In genomic region chr17:46273803-46274236, GRCm38 (mm10) we compare ENCODE assay signal across 12 mouse cellular contexts. TPM values are rescaled to one million over a fixed set of nuclear protein-coding genes. Genes with fewer than 3 reads are reported as not detected.
DNase-seq lines count a peak whose midpoint lies in the region; ATAC-seq lines count a peak whose summit lies in the region.
"Had no signal": no experiment of that assay in that cellular context is flagged by ENCODE, and none has a peak within 500 bp of the region (broad histone marks: within the 10 kb centered on the region; RNA-seq: fewer than 3 reads in every experiment).

No protein-coding gene starts in this region.

- no peak; the same call in 1 of the 2 replicates for ATAC-seq in heart, embryonic 16.5 days (replicated peaks; ENCODE audit: extremely low read depth, insufficient read depth, low FRiP score)
- 0 out of 2 replicates have a peak, but pooled peaks have one; percentile 7 for ATAC-seq in limb, embryonic 13.5 days (ENCODE audit: low FRiP score, low read depth)
- ATAC-seq in CD4-positive, CD25-positive, alpha-beta regulatory T cell, adult 4 months: no peak

- H3K4me2 ChIP-seq in heart, embryonic 16.5 days (ENCODE audit: low read depth, low read length): no peak overlapping the region
- H3K4me2 ChIP-seq in limb, embryonic 13.5 days (replicated peaks): no peak overlapping the region
- H3K4me2 ChIP-seq: hindbrain, embryonic 13.5 days had no signal

- no peak overlapping the region for H3K4me3 ChIP-seq in heart, embryonic 16.5 days (ENCODE audit: low read length)
- H3K4me3 ChIP-seq in limb, embryonic 13.5 days: no peak overlapping the region
- H3K4me3 ChIP-seq: hindbrain, embryonic 13.5 days had no signal

- H3K27me3 ChIP-seq in heart, embryonic 16.5 days (ENCODE audit: control insufficient read depth, insufficient read depth, low read length): no peaks in the 10 kb centered on the region
- no peaks in the 10 kb centered on the region for H3K27me3 ChIP-seq in limb, embryonic 13.5 days
- H3K27me3 ChIP-seq: hindbrain, embryonic 13.5 days had no signal

- H3K27ac ChIP-seq in heart, embryonic 16.5 days (ENCODE audit: low read length): peak overlapping the region; percentile 77
- peak overlapping the region; percentile 44 for H3K27ac ChIP-seq in limb, embryonic 13.5 days
- H3K27ac ChIP-seq: hindbrain, embryonic 13.5 days had no signal

- H3K36me3 ChIP-seq in heart, embryonic 16.5 days (ENCODE audit: control insufficient read depth, insufficient read depth): peaks cover 22% of the 10 kb centered on the region
- peaks cover 79% of the 10 kb centered on the region for H3K36me3 ChIP-seq in limb, embryonic 13.5 days

- 44% methylated on average over 1 of the region's 1 CpGs for WGBS in heart, embryonic 16.5 days
- WGBS in limb, embryonic 13.5 days: 39% methylated on average over 1 of the region's 1 CpGs

- DNase-seq in heart, postnatal 10 days: no peak
- DNase-seq in Muller cell, postnatal 12 days (ENCODE audit: inconsistent ontology term): peak; percentile 95
- peak; percentile 83 for DNase-seq in brain, adult 2 months (ENCODE audit: low read depth, low spot score)
- DNase-seq in testis, postnatal 14 days (ENCODE audit: low spot score): no peak
- no peak for DNase-seq in thymus, postnatal 25 days
- DNase-seq: kidney, postnatal 10 days; midbrain, embryonic 14.5 days; thymus, postnatal 4 days had no signal

- H3K9me3 ChIP-seq in heart, embryonic 16.5 days (replicated peaks; ENCODE audit: control insufficient read depth, low read length): no peaks in the 10 kb centered on the region
- H3K9me3 ChIP-seq in limb, embryonic 13.5 days: no peaks in the 10 kb centered on the region
- H3K9me3 ChIP-seq: hindbrain, embryonic 13.5 days had no signal

- no peak overlapping the region; the same call in 1 of the 2 replicates for H3K9ac ChIP-seq in heart, embryonic 16.5 days (ENCODE audit: low read length)
- no peak overlapping the region for H3K9ac ChIP-seq in limb, embryonic 13.5 days

- intact Hi-C loops in heart, postnatal 10 days (cut with DNase I): no loop called here

- peaks cover 47% of the 10 kb centered on the region for H3K4me1 ChIP-seq in heart, embryonic 16.5 days (ENCODE audit: control insufficient read depth, insufficient read depth, low read length)
- peaks cover 45% of the 10 kb centered on the region for H3K4me1 ChIP-seq in limb, embryonic 13.5 days

RNA-seq across cellular contexts. Expression of gene Tjap1, which starts 9.0 kb away (rescaled TPM):
- 42.5 and 45.3 TPM in 2 replicates for polyA plus RNA-seq in heart, embryonic 16.5 days (2015; fragmentation: Nextera tagmentation; extraction: Ambion mirVana)
- total RNA-seq in heart, postnatal 10 days (2021): 10 to 100 TPM; 54.0 to 56.3 TPM
- 61.3 and 68.2 TPM in 2 replicates for polyA plus RNA-seq in limb, embryonic 13.5 days (2015; fragmentation: Nextera tagmentation; extraction: Ambion mirVana)
- polyA plus RNA-seq in CD4-positive, CD25-positive, alpha-beta regulatory T cell, adult 4 months (2017; shearing (Covaris generic)): 10 to 100 TPM; 15.0 to 18.5 TPM

RNA-seq across cellular contexts. Expression of gene Lrrc73, which starts 20.5 kb away (rescaled TPM):
- 0.64 and 0.68 TPM in 2 replicates for polyA plus RNA-seq in heart, embryonic 16.5 days (2015; fragmentation: Nextera tagmentation; extraction: Ambion mirVana)
- total RNA-seq in heart, postnatal 10 days (2021): under 1 TPM; 0.38 to 0.40 TPM
- polyA plus RNA-seq in limb, embryonic 13.5 days (2015; fragmentation: Nextera tagmentation; extraction: Ambion mirVana): 0.69 and 1.4 TPM in 2 replicates
- polyA plus RNA-seq in CD4-positive, CD25-positive, alpha-beta regulatory T cell, adult 4 months (2017; shearing (Covaris generic)): under 1 TPM in 1 of 2 experiments, not detected in 1; 0.30 TPM

RNA-seq across cellular contexts. Expression of gene Dlk2, which starts 23.4 kb away (rescaled TPM):
- polyA plus RNA-seq in heart, embryonic 16.5 days (2015; fragmentation: Nextera tagmentation; extraction: Ambion mirVana): 1.3 and 1.4 TPM in 2 replicates
- total RNA-seq in heart, postnatal 10 days (2021): 1 to 10 TPM in 1 of 2 experiments, under 1 TPM in 1; 0.57 to 1.0 TPM
- 8.8 and 11.0 TPM in 2 replicates for polyA plus RNA-seq in limb, embryonic 13.5 days (2015; fragmentation: Nextera tagmentation; extraction: Ambion mirVana)
- polyA plus RNA-seq in CD4-positive, CD25-positive, alpha-beta regulatory T cell, adult 4 months (2017; shearing (Covaris generic)): not detected

RNA-seq across cellular contexts. Expression of gene Yipf3, which starts 25.9 kb away (rescaled TPM):
- polyA plus RNA-seq in heart, embryonic 16.5 days (2015; fragmentation: Nextera tagmentation; extraction: Ambion mirVana): 78.4 and 89.3 TPM in 2 replicates
- total RNA-seq in heart, postnatal 10 days (2021): 10 to 100 TPM; 69.3 to 75.1 TPM
- 104 and 110 TPM in 2 replicates for polyA plus RNA-seq in limb, embryonic 13.5 days (2015; fragmentation: Nextera tagmentation; extraction: Ambion mirVana)
- polyA plus RNA-seq in CD4-positive, CD25-positive, alpha-beta regulatory T cell, adult 4 months (2017; shearing (Covaris generic)): 10 to 100 TPM; 43.4 to 51.9 TPM

RNA-seq across cellular contexts. Expression of gene Polr1c, which starts 26.0 kb away (rescaled TPM):
- polyA plus RNA-seq in heart, embryonic 16.5 days (2015; fragmentation: Nextera tagmentation; extraction: Ambion mirVana): 46.3 and 47.8 TPM in 2 replicates
- total RNA-seq in heart, postnatal 10 days (2021): 10 to 100 TPM; 23.8 to 26.9 TPM
- polyA plus RNA-seq in limb, embryonic 13.5 days (2015; fragmentation: Nextera tagmentation; extraction: Ambion mirVana): 103 and 105 TPM in 2 replicates
- polyA plus RNA-seq in CD4-positive, CD25-positive, alpha-beta regulatory T cell, adult 4 months (2017; shearing (Covaris generic)): 100 to 1,000 TPM; 110 to 117 TPM

Comparison
In these comparisons a context has a peak if more than half of its experiments do, and no peak if none do; other contexts are left out.
1. DNase-seq: peak in Muller cell, postnatal 12 days (single experiment) and brain, adult 2 months (single experiment); none in heart, postnatal 10 days (0 of 2), testis, postnatal 14 days (single experiment) and thymus, postnatal 25 days (single experiment).